Mouse (Mus musculus) midbrain, embryonic 16.5 days (tissue): ENCODE results near the gene Ptprn2. TPM values are rescaled to one million over a fixed set of nuclear protein-coding genes. Genes with fewer than 3 reads are reported as not detected.

Experiments
- ATAC-seq: fragments of 200-750 bp; cut with Nextera tagmentation; 2 replicates; pipeline ENCODE4 v1.8.0; 2017; ENCODE audit warnings: moderate TSS enrichment
- H3K27ac ChIP-seq: fragments of 300-500 bp; sonication (generic); 2 replicates; pipeline ENCODE4 v1.5.1; 2014; ENCODE audit warnings: mild to moderate bottlenecking, low read length, mixed read lengths
- H3K27me3 ChIP-seq: fragments of 300-500 bp; sonication (generic); 2 replicates; pipeline ENCODE4 v1.6.1; 2014; ENCODE audit warnings: low read depth, low read length, mixed read lengths; ENCODE audit not compliant: control insufficient read depth, insufficient read depth
- H3K36me3 ChIP-seq: fragments of 300-500 bp; sonication (generic); 2 replicates; pipeline ENCODE4 v1.6.1; 2014; ENCODE audit warnings: mild to moderate bottlenecking, low read length, moderate library complexity, mixed read lengths; ENCODE audit not compliant: control insufficient read depth, insufficient read depth
- H3K4me1 ChIP-seq: fragments of 300-500 bp; sonication (generic); 2 replicates; pipeline ENCODE4 v1.6.1; 2014; ENCODE audit warnings: mild to moderate bottlenecking, low read length, mixed read lengths; ENCODE audit not compliant: control insufficient read depth, insufficient read depth
- H3K4me2 ChIP-seq: fragments of 300-500 bp; sonication (generic); 2 replicates; pipeline ENCODE4 v1.6.1; 2014; ENCODE audit warnings: mild to moderate bottlenecking, low read length, mixed read lengths
- H3K4me3 ChIP-seq: fragments of 300-500 bp; sonication (generic); 2 replicates; pipeline ENCODE4 v1.5.1; 2014; ENCODE audit warnings: low read depth, mild to moderate bottlenecking, low read length, moderate library complexity, mixed read lengths
- H3K9ac ChIP-seq: fragments of 300-500 bp; sonication (generic); 2 replicates; pipeline ENCODE4 v1.6.1; 2014; ENCODE audit warnings: low read depth, low read length, mixed read lengths
- H3K9me3 ChIP-seq: fragments of 300-500 bp; sonication (generic); replicated peaks from 2 replicates; pipeline ENCODE4 v1.6.1; 2014; ENCODE audit warnings: mild to moderate bottlenecking, low read length, mixed read lengths; ENCODE audit not compliant: control insufficient read depth, poor library complexity, severe bottlenecking
- WGBS: fragments of 180-500 bp; shearing (Covaris S2); extraction: QIAGEN DNeasy Blood & Tissue Kit; methylation state at CpG from one replicate; pipeline ENCODE4 v1.1.7; 2014; 5-methylcytosine and 5-hydroxymethylcytosine counted together
- polyA plus RNA-seq: library from polyadenylated mRNA; unstranded; fragments of >200 nt; fragmentation: Nextera tagmentation; extraction: Ambion mirVana; gene quantifications from 2 replicates; pipeline ENCODE4 v1.2.1, GENCODE M21; 2015

Ptprn2 gene
- polyA plus RNA-seq, 1 experiment from 2014 or later: 15.6 TPM

DNA sequence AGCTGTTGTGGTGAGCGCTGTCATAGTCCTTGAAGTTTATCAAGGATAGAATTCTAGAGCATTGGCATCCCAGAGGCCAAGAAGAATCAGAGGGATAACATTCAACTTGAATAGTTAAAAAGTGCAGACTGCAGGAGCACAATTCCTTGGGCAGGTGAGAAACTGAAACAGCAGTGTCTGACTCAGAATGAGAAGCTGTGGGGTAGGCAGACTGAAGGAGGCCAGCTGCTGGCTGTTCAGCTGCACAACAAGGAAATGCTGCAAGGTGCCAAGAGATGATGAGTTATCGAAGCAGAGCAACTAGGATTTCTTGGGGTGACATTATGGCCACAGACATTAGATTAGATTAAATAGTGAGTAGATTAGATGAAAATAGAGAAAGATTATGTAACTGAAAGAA is 260.9 kb downstream of the Ptprn2 start:
- H3K9ac ChIP-seq: no peak overlapping the region
- H3K27ac ChIP-seq: no peak overlapping the region
- H3K36me3 ChIP-seq: no peaks in the 10 kb centered on the region
- H3K4me1 ChIP-seq: no peaks in the 10 kb centered on the region
- H3K4me3 ChIP-seq: no peak overlapping the region
- WGBS: 85% methylated on average over 2 of the region's 2 CpGs
- H3K27me3 ChIP-seq: no peaks in the 10 kb centered on the region
- no peak for ATAC-seq
- no peak overlapping the region for H3K4me2 ChIP-seq
- H3K9me3 ChIP-seq: no peaks in the 10 kb centered on the region

DNA sequence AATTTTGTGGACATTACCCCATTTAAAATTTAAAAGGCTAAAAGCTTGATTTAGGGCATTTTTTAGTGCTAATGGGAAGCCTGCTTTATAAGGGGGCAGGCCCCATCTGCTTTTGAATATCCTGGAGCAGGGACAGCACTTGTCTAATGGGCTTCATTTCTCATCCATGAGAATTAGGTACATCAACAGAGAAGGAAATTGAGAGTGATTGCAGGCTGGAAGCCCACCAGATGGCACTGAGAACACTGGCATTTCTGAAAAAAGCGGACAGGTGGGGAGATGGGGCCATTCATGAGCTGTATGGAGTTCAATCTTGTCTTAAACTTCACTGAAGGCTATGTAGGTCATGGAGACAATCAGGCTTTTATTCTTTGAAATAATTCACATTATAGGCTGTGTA is 267.3 kb downstream of the Ptprn2 start:
- H3K9me3 ChIP-seq: no peaks in the 10 kb centered on the region
- H3K27ac ChIP-seq: no peak overlapping the region
- ATAC-seq: no peak
- no peaks in the 10 kb centered on the region for H3K27me3 ChIP-seq
- H3K9ac ChIP-seq: no peak overlapping the region
- no peak overlapping the region for H3K4me3 ChIP-seq
- 71% methylated on average over 1 of the region's 1 CpGs for WGBS
- H3K4me1 ChIP-seq: no peaks in the 10 kb centered on the region
- no peaks in the 10 kb centered on the region for H3K36me3 ChIP-seq
- H3K4me2 ChIP-seq: no peak overlapping the region

DNA sequence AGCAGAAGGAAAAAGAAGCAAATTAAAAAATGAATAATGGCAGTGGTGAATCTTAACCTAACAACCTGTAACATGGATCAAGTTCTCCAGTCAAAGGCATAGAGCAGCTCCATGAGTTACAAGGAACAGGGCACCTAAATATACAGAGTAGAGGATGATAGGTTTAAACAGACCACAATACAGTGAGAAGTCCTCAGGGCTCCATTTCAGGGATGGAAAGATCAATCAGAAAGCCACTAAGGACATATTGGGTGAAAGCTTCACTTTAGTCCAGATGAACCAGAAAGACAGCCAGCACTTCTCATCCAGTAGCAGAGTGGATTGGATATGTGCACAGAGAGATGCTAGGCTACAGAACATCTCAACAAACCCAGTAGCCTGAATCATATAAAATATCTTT is 278.4 kb downstream of the Ptprn2 start:
- Histone ChIP-seq H3K9ac (no peak overlapping the region), H3K4me3 (no peak overlapping the region), H3K27me3 (no peaks in the 10 kb centered on the region), H3K4me2 (no peak overlapping the region), H3K36me3 (no peaks in the 10 kb centered on the region), H3K4me1 (0 out of 2 replicates have a peak, but pooled peaks cover 2% of the 10 kb centered on the region), H3K27ac (no peak overlapping the region), H3K9me3 (no peaks in the 10 kb centered on the region)
- no peak for ATAC-seq

DNA sequence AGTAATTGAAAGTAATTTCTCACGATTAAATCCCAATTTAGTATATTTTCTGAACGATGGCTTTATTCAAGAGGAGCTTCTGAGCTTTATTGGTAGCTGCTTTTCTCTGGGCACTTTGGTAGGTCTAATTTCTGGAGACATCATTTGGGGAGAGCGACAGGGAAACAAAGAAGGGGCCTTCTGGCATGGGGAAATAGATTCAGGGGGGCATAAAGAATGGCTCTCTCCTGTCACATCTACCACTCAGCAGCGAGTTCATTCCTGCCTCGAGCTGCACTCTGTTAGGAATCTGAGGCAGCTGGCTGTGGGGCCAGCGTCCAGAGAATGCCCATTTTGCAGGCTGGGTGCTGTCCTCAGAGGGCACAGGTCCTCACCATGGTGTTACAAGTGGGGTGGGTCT is 285.4 kb downstream of the Ptprn2 start:
- peaks cover 6% of the 10 kb centered on the region; the same call in 1 of the 2 replicates for H3K4me1 ChIP-seq
- H3K9ac ChIP-seq: no peak overlapping the region
- no peaks in the 10 kb centered on the region for H3K9me3 ChIP-seq
- WGBS: 67% methylated on average over 6 of the region's 6 CpGs
- no peak overlapping the region for H3K4me3 ChIP-seq
- no peaks in the 10 kb centered on the region for H3K36me3 ChIP-seq
- H3K27ac ChIP-seq: no peak overlapping the region
- H3K27me3 ChIP-seq: no peaks in the 10 kb centered on the region
- ATAC-seq: no peak
- H3K4me2 ChIP-seq: no peak overlapping the region

DNA sequence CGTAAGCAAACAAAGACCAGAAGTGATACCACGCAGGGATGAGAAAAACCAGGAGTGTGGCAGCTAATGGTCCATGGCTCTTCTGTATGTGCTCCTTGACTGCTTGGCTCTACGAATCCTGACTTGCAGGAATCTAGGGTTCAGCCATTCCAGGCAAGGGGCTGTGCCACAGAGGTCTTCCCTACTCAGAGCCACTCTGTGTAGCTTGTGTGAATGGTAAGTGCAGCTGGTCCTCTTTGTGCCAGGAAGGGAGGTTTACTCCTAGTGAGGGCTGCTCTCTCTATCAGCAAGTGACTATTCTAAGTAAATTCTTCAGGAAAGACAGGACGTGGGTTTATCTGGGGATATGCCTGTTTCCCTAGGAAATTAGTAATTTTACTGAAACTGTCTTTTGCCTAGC is 286.0 kb downstream of the Ptprn2 start:
- no peak overlapping the region for H3K4me3 ChIP-seq
- no peaks in the 10 kb centered on the region for H3K9me3 ChIP-seq
- 84% methylated on average over 4 of the region's 4 CpGs for WGBS
- H3K4me1 ChIP-seq: peaks cover 3% of the 10 kb centered on the region; the same call in 1 of the 2 replicates
- no peak overlapping the region for H3K27ac ChIP-seq
- H3K36me3 ChIP-seq: no peaks in the 10 kb centered on the region
- H3K4me2 ChIP-seq: no peak overlapping the region
- H3K9ac ChIP-seq: no peak overlapping the region
- H3K27me3 ChIP-seq: no peaks in the 10 kb centered on the region
- no peak for ATAC-seq

DNA sequence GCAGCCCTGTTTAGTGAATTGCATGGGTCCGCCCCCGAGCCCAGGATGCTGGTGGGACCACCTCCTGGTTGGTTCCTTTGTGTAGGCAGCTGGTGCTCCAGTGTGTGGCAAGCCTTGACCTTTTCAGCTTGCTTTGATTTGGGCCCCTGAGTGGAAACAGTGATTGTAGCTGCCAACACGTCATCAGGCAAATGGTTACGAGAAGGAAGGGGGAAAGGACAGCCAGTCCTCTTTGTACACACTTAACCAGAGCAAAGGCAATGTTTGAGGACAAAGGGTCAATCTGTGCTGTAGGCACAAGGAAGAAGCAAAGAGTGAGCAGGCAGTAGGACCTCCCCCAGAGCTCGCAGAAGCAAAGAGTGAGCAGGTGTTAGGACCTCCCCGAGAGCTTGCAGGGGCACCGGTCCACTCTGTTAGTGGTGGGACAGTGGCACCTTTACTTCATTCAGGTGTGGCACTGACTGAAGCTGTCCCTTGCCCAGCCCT is 286.6 kb downstream of the Ptprn2 start:
- Histone ChIP-seq H3K4me1 (peaks cover 3% of the 10 kb centered on the region; the same call in 1 of the 2 replicates), H3K4me3 (no peak overlapping the region), H3K4me2 (no peak overlapping the region), H3K36me3 (no peaks in the 10 kb centered on the region), H3K27me3 (no peaks in the 10 kb centered on the region), H3K9me3 (no peaks in the 10 kb centered on the region), H3K9ac (no peak overlapping the region), H3K27ac (no peak overlapping the region)
- WGBS: 33% methylated on average over 7 of the region's 7 CpGs
- ATAC-seq: no peak

DNA sequence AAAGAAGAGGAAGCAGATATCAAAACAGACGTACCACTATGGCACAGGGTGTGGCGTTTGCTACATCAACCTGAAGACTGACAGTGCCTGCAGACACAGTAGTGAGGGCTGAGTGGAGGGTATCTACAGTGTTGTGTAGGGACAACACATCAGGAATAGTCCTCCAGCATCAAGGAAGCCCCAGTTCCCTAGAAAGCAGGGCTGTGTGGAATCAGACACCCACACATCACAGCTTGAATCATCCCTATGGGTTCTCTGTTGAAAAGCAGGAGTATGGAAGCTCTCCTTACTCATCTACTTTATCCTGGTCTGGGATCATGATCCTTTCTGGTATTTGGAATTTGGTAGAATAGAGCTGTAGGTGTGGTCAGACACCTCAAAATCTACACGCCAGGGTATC is 287.8 kb downstream of the Ptprn2 start:
- no peak overlapping the region for H3K4me3 ChIP-seq
- H3K9me3 ChIP-seq: no peaks in the 10 kb centered on the region
- no peak for ATAC-seq
- H3K9ac ChIP-seq: no peak overlapping the region
- peaks cover 3% of the 10 kb centered on the region; the same call in 1 of the 2 replicates for H3K4me1 ChIP-seq
- no peak overlapping the region for H3K27ac ChIP-seq
- no peak overlapping the region for H3K4me2 ChIP-seq
- WGBS: 98% methylated on average over 3 of the region's 3 CpGs
- no peaks in the 10 kb centered on the region for H3K36me3 ChIP-seq
- no peaks in the 10 kb centered on the region for H3K27me3 ChIP-seq

DNA sequence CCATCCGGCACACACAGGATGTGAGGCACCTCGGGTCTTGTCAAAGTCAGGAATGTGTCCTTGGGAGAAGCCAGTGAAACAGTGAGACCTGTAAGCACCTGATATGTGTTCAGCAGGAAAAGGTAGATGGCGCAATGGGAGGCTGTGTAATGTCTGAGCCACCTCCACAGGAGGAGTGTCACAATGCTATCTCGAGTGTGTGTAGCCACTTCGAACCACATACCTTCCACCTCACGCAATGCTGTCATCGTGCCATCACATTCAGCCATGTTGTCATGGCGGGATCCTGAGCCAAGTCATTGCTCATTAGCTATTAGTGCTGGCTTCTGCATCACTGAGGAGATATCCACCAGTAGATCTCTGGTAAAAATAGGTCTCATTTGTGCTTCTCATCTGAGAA is 290.9 kb downstream of the Ptprn2 start:
- Histone ChIP-seq H3K4me3 (no peak overlapping the region), H3K9ac (no peak overlapping the region), H3K4me1 (peaks cover 3% of the 10 kb centered on the region; the same call in 1 of the 2 replicates), H3K27ac (no peak overlapping the region), H3K36me3 (no peaks in the 10 kb centered on the region), H3K9me3 (no peaks in the 10 kb centered on the region), H3K27me3 (no peaks in the 10 kb centered on the region), H3K4me2 (no peak overlapping the region)
- WGBS: 96% methylated on average over 8 of the region's 8 CpGs
- ATAC-seq: no peak

DNA sequence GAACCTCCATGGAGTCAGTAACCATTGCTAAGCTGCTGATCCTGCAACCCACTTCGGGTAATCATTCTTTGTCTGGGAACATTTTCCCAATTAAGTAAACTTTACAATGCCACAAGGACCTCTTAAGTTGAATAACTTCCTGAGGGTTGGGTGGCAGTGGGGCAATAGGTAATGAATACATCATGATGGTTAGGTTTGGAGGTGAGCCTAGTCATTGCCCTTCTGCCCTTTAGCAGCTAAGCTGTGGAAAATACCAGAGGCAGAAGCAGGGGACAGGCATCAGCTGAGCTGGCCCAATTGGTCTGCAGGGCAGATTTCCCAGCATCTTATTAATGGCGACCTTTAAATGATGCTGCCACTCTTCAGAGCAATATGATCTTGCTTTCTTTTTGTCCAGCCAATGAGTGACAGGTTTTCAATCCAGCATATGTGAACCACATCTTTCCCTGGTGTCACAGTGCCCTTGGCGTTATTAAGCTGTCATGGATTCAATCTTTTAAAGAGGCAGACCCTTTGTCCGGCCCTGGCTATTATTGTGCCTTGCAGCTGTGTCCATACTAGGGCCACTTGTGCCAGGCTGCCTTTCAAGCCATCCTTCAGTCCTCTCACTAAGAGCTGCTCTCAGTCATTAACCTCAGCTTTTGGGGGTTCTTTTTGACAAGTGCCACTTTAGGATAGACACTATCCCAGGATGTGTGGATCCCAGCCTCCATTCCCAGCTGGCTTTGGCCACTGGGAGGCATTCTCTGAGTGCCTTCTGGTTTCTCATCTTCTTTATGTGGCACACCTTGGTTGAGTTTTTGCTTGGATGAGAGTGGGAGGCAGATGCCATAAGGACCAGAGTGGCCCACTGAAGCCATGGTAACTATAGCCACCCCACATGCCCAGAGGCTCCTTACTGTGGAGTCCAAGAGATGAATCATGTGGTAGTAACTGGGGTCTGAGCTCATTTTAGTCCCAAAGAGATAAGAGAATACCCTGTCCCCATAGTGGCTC is 292.9 kb downstream of the Ptprn2 start:
- H3K36me3 ChIP-seq: no peaks in the 10 kb centered on the region
- no peaks in the 10 kb centered on the region for H3K4me1 ChIP-seq
- 37% methylated on average over 4 of the region's 4 CpGs for WGBS
- ATAC-seq: no peak
- H3K27me3 ChIP-seq: no peaks in the 10 kb centered on the region
- H3K4me3 ChIP-seq: no peak overlapping the region
- H3K4me2 ChIP-seq: no peak overlapping the region
- no peak overlapping the region for H3K9ac ChIP-seq
- no peak overlapping the region for H3K27ac ChIP-seq
- H3K9me3 ChIP-seq: no peaks in the 10 kb centered on the region
